Comparison of ENCODE assay signal across 7 mouse cellular contexts in the genomic region with DNA sequence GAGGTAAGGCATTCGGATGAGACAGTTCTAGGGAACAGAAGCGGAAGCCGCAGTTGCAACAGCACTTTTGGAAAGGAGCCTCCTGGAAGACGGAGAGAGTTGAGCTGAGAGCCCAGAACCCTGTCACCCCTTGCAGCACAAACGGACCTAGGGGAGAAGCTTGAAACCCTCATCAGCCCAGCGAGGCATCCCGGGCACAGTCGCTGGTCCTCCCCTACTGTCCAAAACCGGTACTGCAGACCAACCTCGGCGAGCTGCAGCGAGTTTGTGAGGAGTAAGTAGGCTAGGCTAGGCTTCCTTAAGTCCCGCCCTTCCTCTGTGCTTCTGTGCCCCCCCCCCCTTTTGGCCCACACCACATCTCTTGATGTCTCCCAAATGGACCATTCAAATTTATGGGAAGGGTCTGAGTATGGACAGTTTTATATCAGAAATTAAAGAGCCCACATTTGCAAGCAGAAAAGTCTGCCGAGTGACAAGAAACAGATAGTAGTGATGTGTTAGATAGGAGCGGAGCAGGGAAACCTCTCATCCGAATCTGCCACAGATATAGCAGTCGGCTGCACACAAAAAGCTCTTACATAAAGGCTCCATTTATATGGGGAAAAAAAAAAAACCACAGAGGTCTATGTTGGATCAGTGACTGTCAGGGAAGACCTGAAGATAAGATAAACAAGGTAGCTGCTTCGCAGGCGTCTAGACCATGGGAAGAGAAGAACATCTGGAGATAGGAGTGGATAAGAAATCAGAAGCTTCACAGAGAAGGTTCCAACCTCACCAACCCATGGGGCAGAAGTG. TPM values are rescaled to one million over a fixed set of nuclear protein-coding genes. Genes with fewer than 3 reads are reported as not detected.
DNase-seq lines count a peak whose midpoint lies in the region; ATAC-seq and TF ChIP-seq lines count a peak whose summit lies in the region.

No protein-coding gene starts in this region.

- peak; percentile 63 for DNase-seq in adrenal gland, adult 8-10 months
- DNase-seq in embryonic facial prominence, embryonic 10.5 days (ENCODE audit: low spot score), result peak; percentile 90
- peak; percentile 89 to 97 for DNase-seq in heart, adult 18-20 months
- peak; percentile 52 for DNase-seq in kidney, adult 11 months
- DNase-seq in limb, embryonic 10.5 days (ENCODE audit: low spot score), result peak; percentile 92
- DNase-seq in spleen, adult 2 months (ENCODE audit: low read depth in 1 of 2, low spot score in 2 of 2), result peak; percentile 37 to 76

- H3K36me3 ChIP-seq in embryonic facial prominence, embryonic 10.5 days (replicated peaks), result no peaks in the 10 kb centered on the region
- no peaks in the 10 kb centered on the region for H3K36me3 ChIP-seq in limb, embryonic 10.5 days
- H3K36me3 ChIP-seq in midbrain, embryonic 15.5 days (replicated peaks), result no peaks in the 10 kb centered on the region
- no peaks in the 10 kb centered on the region for H3K36me3 ChIP-seq in spleen, adult 2 months (ENCODE audit: control insufficient read depth, insufficient read depth, low read length)

- peaks cover 35% of the 10 kb centered on the region for H3K4me1 ChIP-seq in embryonic facial prominence, embryonic 10.5 days
- H3K4me1 ChIP-seq in limb, embryonic 10.5 days, result peaks cover 34% of the 10 kb centered on the region
- no peaks in the 10 kb centered on the region for H3K4me1 ChIP-seq in midbrain, embryonic 15.5 days
- H3K4me1 ChIP-seq in spleen, adult 2 months (ENCODE audit: control insufficient read depth, insufficient read depth, insufficient read length), result no peaks in the 10 kb centered on the region

- peak; percentile 97 for TF ChIP-seq CTCF in spleen, adult 2 months (IDR thresholded peaks at IDR 0.05; ENCODE audit: extremely low read depth, insufficient read depth, insufficient read length, insufficient replicate concordance)

- H3K9ac ChIP-seq in midbrain, embryonic 15.5 days, result no peak overlapping the region

- no peak overlapping the region for H3K27ac ChIP-seq in embryonic facial prominence, embryonic 10.5 days (replicated peaks)
- no peak overlapping the region for H3K27ac ChIP-seq in limb, embryonic 10.5 days
- H3K27ac ChIP-seq in midbrain, embryonic 15.5 days, result no peak overlapping the region
- H3K27ac ChIP-seq in spleen, adult 2 months (ENCODE audit: insufficient read depth, low read length), result no peak overlapping the region

- no peak overlapping the region for H3K4me3 ChIP-seq in embryonic facial prominence, embryonic 10.5 days
- no peak overlapping the region for H3K4me3 ChIP-seq in limb, embryonic 10.5 days
- no peak overlapping the region for H3K4me3 ChIP-seq in midbrain, embryonic 15.5 days
- H3K4me3 ChIP-seq in spleen, adult 2 months (ENCODE audit: extremely low read depth, insufficient read depth, insufficient read length), result no peak overlapping the region

- 31% methylated on average over 19 of the region's 19 CpGs for WGBS in embryonic facial prominence, embryonic 10.5 days
- 25% methylated on average over 19 of the region's 19 CpGs for WGBS in limb, embryonic 10.5 days
- WGBS in midbrain, embryonic 15.5 days, result 31% methylated on average over 19 of the region's 19 CpGs
- 32% methylated on average over 19 of the region's 19 CpGs for WGBS in spleen, adult 2 months

- peak overlapping the region; percentile 24; the same call in 1 of the 2 replicates for H3K4me2 ChIP-seq in midbrain, embryonic 15.5 days

- no peak for ATAC-seq in midbrain, embryonic 15.5 days (replicated peaks)

- H3K27me3 ChIP-seq in embryonic facial prominence, embryonic 10.5 days (replicated peaks; ENCODE audit: low read depth, poor library complexity, severe bottlenecking), result peaks cover 14% of the 10 kb centered on the region
- peaks cover 9% of the 10 kb centered on the region for H3K27me3 ChIP-seq in limb, embryonic 10.5 days (ENCODE audit: low read depth, poor library complexity, severe bottlenecking)
- peaks cover 4% of the 10 kb centered on the region; the same call in 1 of the 2 replicates for H3K27me3 ChIP-seq in midbrain, embryonic 15.5 days (replicated peaks)
- H3K27me3 ChIP-seq in spleen, adult 2 months (ENCODE audit: control insufficient read depth, insufficient read depth, low read length), result no peaks in the 10 kb centered on the region

- H3K9me3 ChIP-seq in embryonic facial prominence, embryonic 10.5 days, result no peaks in the 10 kb centered on the region
- no peaks in the 10 kb centered on the region for H3K9me3 ChIP-seq in limb, embryonic 10.5 days (replicated peaks)
- no peaks in the 10 kb centered on the region for H3K9me3 ChIP-seq in midbrain, embryonic 15.5 days

- TF ChIP-seq POLR2A in spleen, adult 2 months (IDR thresholded peaks at IDR 0.05; ENCODE audit: low read depth, low read length), result no peak

RNA-seq across cellular contexts. Expression of gene Zcchc24, which starts 31.5 kb away (rescaled TPM):
- total RNA-seq in adrenal gland, adult 8-10 months (2022), result 10 to 100 TPM; 17.8 to 25.0 (median 21.1) TPM
- polyA plus RNA-seq in embryonic facial prominence, embryonic 10.5 days (2016; fragmentation: Nextera tagmentation; extraction: Ambion mirVana), result 12.9 and 15.2 TPM in 2 replicates
- total RNA-seq in heart, adult 18-20 months (2021), result 10 to 100 TPM; 33.9 to 34.9 TPM
- polyA plus RNA-seq in limb, embryonic 10.5 days (2016; fragmentation: Nextera tagmentation; extraction: Ambion mirVana), result 9.9 and 17.0 TPM in 2 replicates
- 12.3 and 14.2 TPM in 2 replicates for polyA plus RNA-seq in midbrain, embryonic 15.5 days (2015; fragmentation: Nextera tagmentation; extraction: Ambion mirVana)
- 14.9 and 17.4 TPM in 2 replicates for polyA plus RNA-seq in spleen, adult 2 months (2012; rRNA removed)

RNA-seq across cellular contexts. Expression of gene Anxa11, which starts 41.6 kb away (rescaled TPM):
- total RNA-seq in adrenal gland, adult 8-10 months (2022), result 10 to 100 TPM; 61.8 to 90.0 (median 71.0) TPM
- polyA plus RNA-seq in embryonic facial prominence, embryonic 10.5 days (2016; fragmentation: Nextera tagmentation; extraction: Ambion mirVana), result 5.3 and 6.1 TPM in 2 replicates
- total RNA-seq in heart, adult 18-20 months (2021), result 10 to 100 TPM; 76.1 to 82.5 TPM
- 3.7 and 6.4 TPM in 2 replicates for polyA plus RNA-seq in limb, embryonic 10.5 days (2016; fragmentation: Nextera tagmentation; extraction: Ambion mirVana)
- 2.5 and 2.6 TPM in 2 replicates for polyA plus RNA-seq in midbrain, embryonic 15.5 days (2015; fragmentation: Nextera tagmentation; extraction: Ambion mirVana)
- 64.2 and 68.4 TPM in 2 replicates for polyA plus RNA-seq in spleen, adult 2 months (2012; rRNA removed)
